Mouse (Mus musculus) lung, adult 2 months (tissue): ENCODE results near the gene Tm9sf3.

Experiments
- CTCF ChIP-seq: fragments of 200-500 bp; IDR thresholded peaks from 2 replicates; pipeline ENCODE4 v1.5.1; 2011; ENCODE audit warnings: mild to moderate bottlenecking, low read length, control low read depth; ENCODE audit not compliant: insufficient read depth
- POLR2A ChIP-seq: fragments of 200-500 bp; IDR thresholded peaks from 2 replicates; pipeline ENCODE4 v1.6.1; 2011; ENCODE audit warnings: low read depth, mild to moderate bottlenecking, control low read depth, low read length, borderline replicate concordance; ENCODE audit errors: extremely low read depth

- TF ChIP-seq POLR2A (no peak), CTCF (no peak)
Observed at GRCm38 (mm10) chr19:41288568-41288967, 24.8 kb upstream of the Tm9sf3 start.
